Mouse (Mus musculus) urinary bladder, postnatal 10 days (tissue): ENCODE measurements around the gene Defb30.

Experiments
- DNase-seq: peaks from one replicate; pipeline ENCODE4 v3.0.0; 2022; ENCODE audit warnings: low spot score

Defb30 gene

DNA sequence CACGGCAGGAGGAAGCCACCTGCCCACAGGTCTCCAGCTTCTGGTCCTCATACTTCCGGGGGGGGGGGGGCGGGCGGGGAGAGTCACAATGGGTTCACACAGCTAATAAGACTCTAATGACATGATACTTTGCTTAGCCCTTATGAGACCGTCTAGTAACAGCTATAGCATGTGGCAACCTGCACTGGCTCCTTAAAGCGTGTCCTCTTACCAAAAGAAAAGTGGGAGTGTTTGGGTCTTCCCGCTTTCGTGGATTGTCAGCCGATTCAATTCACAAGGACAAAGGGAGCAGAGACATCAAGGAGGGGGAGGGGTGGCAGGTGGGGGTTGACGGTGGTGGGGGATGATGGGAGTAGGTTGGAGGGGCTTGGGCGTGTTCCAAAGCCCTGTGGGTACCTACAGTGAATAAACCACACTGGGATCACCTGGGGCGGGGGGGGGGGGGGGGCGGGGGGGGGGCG, at the start of gene Defb30:
Defb30 (minus strand) TSS at position 51 of the 461 bp plus-strand sequence.
- no peak for DNase-seq

- DNase-seq: no peak
Measured at GRCm38 (mm10) chr14:63067708-63068107, 17.9 kb upstream of the Defb30 start.

DNA sequence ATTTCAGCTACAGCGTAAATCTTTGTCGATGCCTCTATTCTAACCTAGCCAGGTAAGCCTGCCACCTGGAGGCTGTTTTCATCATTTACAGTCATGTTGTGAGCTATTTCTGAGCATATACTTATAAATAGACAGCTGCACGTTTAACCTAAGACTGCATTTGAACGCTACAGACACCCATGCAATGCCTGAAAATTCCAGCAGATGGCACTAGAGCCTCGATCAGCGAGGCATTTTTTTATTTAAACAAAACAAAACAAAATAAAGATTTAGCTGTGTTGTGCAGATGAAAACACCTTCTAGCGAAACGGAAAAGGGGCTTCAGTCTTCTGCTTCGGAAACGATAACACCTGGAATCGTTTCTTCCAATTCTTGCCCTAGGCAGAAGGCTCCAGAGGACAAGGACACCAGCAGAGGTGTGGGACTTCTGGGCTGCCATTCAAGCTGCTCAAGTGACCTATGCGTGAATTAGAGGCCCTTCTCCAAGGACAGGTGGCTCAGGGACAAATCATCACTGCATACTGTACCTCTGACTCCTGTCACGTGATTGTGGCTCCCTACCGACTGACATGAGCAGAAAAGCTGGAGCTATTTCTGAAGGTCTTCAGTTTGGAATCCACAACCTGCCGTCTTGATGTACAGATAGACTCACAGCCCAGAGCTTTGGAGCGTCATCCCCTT, 17.0 kb upstream of the Defb30 start:
- DNase-seq: no peak

DNA sequence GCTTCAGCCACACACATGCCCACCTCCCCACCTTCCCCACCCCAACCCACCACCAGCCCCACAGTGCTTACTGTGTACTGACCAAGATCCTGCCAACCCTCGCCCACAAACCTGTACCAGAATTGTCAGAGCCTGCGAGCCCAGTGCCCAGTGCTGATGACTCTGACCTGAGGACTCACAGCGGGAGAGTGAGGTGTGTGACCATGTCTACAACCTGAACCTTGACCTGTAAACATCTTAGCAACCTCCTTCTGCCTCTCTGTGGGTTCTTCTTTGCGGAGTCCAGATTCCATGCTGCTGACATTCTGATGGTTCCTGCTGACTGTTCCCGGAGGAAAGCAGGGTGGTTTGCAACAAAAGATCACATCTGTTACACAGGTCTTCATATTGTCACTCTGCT, 15.6 kb upstream of the Defb30 start:
- DNase-seq: no peak

DNA sequence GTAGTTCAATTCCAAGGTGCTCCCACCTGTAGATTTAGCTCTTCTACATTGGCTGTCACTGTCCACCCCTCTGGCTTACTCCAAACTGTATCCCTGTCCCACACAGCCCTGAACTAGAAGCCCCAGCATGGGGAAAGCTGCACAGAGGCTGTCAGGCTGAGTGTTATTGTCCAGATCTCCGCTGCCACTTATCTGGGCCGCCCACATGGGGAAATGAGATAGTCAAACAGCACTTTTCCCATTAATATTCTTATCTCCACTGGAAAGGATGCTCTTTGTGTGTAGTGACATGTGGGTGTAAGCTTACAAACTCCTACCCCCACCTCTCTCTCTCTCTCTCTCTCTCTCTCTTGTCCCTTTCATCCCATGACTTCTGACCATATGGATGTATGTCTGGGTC, 12.4 kb upstream of the Defb30 start:
- no peak for DNase-seq

- DNase-seq: no peak
Measured at GRCm38 (mm10) chr14:63060361-63060760, 10.6 kb upstream of the Defb30 start.

GRCm38 (mm10) chr14:63054729-63055128, 5.0 kb upstream of the Defb30 start:
- no peak for DNase-seq

DNA sequence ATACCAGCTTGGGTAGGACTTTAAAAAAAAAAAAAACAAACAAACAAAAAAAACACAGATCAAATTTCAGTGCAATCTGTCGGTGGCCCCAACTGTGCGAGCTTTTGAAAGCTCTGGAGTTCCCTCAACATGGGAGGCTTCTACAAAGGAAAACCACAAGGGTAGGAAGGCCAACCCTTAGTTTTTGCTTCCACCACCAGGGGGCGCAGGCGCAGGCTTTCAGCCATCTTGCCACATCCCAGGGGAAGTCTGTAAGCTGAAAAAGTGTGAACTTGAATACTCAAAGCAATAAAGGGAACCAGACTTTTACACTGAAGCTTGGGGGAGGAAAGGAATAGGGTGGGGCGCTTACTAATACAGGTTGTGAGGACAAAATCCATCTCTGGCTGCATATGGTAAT, 1.0 kb upstream of the Defb30 start:
- no peak for DNase-seq

- no peak for DNase-seq
Measured at GRCm38 (mm10) chr14:63046691-63047090, 3.1 kb downstream of the Defb30 start, which contains the start of gene Defb42. Gene Defb42 (plus strand): TSS chr14:63046991.

DNA sequence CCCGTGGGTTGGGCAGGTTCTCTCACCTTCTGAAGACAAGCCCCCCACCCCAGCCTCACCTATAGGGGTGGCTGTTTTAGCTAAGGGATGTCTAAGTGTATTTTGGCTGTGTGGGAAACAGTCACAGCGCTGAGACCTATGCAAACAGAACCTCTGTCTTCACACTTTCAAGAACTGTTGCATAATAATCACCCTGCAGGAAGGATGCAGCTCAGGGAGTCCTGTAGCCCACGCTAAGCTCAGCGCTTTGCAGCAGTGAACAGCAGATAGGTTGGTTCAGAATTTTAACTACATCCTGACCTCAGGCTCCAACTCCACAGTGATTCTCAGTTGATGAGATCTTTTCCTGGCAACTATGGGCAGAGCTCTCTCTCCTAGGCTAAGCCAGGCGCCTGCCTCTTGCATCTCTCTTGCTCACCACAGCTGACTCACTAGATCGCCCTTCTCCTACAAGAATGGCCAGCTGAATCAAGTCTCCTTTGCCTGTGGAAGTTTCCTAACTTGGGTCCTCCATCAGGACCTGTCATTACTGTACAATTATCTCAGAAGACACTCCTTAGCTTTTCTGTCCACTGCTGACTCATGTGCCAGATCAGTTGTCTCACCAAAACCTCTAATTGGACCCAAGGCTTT, 29.1 kb downstream of the Defb30 start:
- no peak for DNase-seq

GRCm38 (mm10) chr14:63014667-63015066, 35.1 kb downstream of the Defb30 start:
- no peak for DNase-seq

DNA sequence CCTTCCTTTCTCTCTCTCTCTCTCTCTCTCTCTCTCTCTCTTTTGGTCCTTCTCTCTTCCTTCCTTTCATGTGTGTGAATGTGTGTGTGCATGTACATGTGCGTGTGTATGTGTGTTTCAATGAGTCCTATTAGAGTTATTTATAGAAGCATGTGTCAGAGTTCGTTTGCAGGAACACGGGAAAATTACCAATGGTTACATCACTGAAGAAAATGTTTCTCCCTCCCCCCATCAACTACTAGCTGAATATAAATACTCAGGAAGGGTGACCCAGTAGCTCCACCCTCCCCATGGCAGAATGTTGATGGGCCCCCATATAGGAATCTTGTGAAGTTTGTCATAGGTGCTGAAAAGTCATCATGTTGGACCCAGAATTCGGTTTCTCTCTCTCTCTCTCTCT, 36.7 kb downstream of the Defb30 start:
- no peak for DNase-seq

- DNase-seq: no peak
Measured at GRCm38 (mm10) chr14:63011471-63011870, 38.3 kb downstream of the Defb30 start, which contains the start of gene Defb43. Gene Defb43 (plus strand): TSS chr14:63011771.

- DNase-seq: no peak
Measured at GRCm38 (mm10) chr14:63002588-63002987, 47.2 kb downstream of the Defb30 start.

- DNase-seq: no peak
Measured at GRCm38 (mm10) chr14:62998977-62999376, 50.8 kb downstream of the Defb30 start.

- DNase-seq: no peak
Measured at GRCm38 (mm10) chr14:62997777-62998176, 52.0 kb downstream of the Defb30 start, which contains the start of gene Defb47. Gene Defb47 (plus strand): TSS chr14:62998077.

DNA sequence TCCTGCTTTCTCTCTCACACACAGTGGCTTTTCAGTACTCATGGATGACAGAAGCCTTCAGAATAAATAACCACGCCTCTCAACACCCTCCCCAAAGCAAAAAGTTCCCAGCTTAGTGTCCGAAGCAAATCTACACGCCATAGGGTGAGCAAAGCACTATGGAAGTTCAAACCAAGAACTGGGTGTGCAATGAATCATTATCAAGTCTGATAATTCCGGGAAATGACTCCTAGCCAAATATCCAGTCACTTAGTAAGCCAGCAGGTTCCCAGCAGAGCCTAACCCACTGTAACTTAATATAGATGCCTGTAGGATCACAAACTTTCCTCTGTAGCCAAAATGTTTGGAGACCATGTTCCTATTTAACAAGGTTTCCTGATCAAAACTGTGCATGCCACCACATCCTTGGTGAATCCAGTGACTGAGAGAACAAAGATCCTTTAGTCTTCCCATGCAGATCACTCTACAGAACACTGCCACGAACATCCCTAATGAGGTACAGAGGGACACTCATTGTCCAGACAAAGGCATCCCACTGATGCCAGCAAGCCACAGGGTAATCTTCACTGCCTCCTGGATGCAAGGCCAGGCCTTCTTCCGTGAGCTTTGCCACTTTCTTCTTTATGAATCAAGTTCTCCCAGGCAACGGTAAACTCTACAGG, 57.8 kb downstream of the Defb30 start:
- DNase-seq: no peak

- DNase-seq: no peak
Measured at GRCm38 (mm10) chr14:62991271-62991670, 58.5 kb downstream of the Defb30 start.

DNA sequence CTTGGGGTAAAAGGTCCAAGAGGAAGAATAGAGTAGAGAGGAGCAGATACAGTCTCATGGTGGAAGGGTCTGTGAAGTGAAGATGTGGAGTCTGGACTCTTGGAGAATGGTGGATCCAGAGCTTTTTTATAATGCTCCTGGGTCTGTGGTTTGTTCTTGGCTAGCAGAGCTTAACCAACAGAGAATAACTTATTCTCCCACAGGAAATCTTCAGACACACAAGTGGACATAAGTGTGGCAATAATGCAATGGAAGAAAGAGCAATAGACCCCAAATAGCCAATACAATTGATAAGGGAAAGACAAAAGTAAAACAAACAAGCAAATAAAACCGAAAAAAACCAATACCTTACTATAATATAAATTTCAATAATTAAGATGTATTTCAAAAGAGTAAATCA, 65.3 kb downstream of the Defb30 start, which contains the start of gene Defb48:
Defb48 (minus strand) TSS at position 101 of the 400 bp plus-strand sequence.
- DNase-seq: no peak
